Mouse (Mus musculus): ENCODE data around the gene Dimt1.
"Not testable (repeated sequence)": the region's sequence is repeated elsewhere in the genome, so short reads cannot be mapped to it uniquely, and the experiment has no call there.

The Dimt1 gene

GRCm38 (mm10) chr13:106961496-106961895, 14.6 kb downstream of the Dimt1 start:
- DNase-seq (ENCODE audit: low spot score): no peak

- no peak for DNase-seq (ENCODE audit: low spot score)
Observed at GRCm38 (mm10) chr13:106996891-106997290, 50.0 kb downstream of the Dimt1 start.

DNA sequence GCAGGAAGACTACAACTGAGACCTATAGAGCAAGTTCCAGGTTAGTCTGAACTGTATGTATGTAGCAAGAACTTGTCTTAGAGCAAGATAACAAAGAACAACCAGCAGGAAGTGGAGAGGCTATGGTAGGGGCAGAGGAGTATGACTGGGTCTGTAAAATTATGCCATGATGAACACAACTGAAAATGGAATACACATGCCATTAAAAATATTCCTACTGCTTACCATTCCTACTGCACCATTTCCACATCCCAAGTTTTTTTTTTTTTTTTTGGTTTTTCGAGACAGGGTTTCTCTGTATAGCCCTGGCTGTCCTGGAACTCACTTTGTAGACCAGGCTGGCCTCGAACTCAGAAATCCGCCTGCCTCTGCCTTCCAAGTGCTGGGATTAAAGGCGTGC, 50.6 kb downstream of the Dimt1 start:
- DNase-seq (ENCODE audit: low spot score): not testable (repeated sequence)

- no peak for DNase-seq (ENCODE audit: low spot score)
Observed at GRCm38 (mm10) chr13:106998026-106998425, 51.1 kb downstream of the Dimt1 start.

DNA sequence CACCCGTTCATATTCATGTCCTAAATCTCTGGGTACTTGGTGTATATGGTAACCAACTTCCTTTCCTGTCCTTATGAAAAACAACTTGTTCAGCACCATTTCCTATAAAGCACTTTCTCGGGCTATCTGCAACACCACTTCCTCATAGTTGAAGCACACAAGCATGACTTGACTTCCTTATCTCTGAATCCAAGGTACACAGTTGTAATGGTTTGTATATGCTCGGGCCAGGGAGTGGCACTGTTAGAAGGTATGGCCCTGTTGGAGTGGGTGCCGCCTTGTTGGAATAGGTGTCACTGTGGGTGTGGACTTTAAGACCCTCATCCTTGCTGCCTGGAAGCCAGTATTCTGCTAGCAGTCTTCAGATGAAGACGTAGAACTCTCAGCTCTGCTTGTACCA, 51.7 kb downstream of the Dimt1 start:
- DNase-seq (ENCODE audit: low spot score): no peak

DNA sequence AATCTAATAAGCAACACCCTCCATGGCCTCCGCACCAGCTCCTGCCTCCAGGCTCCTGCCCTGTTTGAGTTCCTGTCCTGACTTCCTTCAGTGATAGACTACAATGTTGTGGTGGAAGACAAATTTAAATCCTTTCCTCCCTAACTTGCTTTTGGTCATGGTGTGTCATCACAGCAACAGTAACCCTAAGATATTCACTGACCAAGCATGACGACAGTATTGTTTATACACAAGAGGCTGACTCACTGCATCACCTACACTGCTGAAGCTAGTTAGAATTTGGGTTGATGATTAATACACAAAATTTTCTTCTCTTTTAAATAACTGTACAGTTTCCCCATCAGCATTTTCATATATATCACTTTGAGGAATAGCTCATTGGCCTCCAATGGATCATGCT, 56.3 kb downstream of the Dimt1 start:
- no peak for DNase-seq (ENCODE audit: low spot score)

GRCm38 (mm10) chr13:107008174-107008573, 61.2 kb downstream of the Dimt1 start:
- DNase-seq (ENCODE audit: low spot score): no peak

All from urinary bladder, postnatal 10 days (tissue).